Mouse (Mus musculus) c-Kit-positive CD71-negative TER-119-negative erythroid progenitor cells, embryonic 14.5 days (primary cell): ENCODE measurements at regions not wholly inside any gene's neighbourhood (a gene's known extent, or its start where the extent isn't known, plus 50 kb on each side); places are given as distances from the start of the nearest gene placed in this dataset.

Experiments used
- DNase-seq: peaks from one replicate; pipeline ENCODE4 v3.0.0-alpha.2; 2013; ENCODE audit warnings: low read depth

DNA sequence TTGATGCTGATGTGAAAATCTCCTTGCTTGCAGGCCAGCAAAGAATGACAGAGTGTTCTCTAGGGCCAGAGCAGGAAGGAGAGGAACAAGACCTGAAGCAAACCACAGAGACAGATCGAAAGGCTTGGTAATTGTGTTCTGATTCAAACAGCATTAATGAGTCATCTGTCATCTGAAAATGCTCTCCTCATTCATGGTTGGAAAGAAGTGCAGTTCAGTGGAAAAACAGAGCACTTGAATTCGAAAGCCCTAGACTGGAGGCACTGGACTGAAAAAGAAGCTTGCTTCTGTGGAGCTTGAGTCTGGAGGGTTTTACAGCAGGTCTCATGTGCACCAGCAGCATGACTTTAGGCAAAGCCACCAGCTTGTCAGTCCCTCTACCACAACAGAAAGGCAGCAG, 374.3 kb upstream of the B430305J03Rik start:
- no peak for DNase-seq

DNA sequence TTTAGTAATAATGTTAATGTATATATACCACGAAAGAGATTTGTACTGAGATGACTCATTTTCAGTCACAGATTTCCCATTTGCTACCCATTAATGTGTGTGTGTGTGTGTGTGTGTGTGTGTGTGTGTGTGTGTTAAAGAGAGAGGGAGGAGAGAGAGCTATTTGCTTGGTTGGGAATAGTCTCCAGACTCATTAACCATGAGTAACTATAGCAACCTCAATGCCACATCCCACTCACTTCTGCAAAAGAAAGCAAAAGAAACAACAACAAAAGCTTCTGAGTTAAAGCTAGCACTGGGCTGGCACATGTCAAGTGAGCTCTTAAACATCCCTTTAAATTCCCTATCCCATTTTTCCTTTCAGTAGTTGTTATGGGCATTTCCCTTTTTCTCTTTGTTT, 372.8 kb upstream of the B430305J03Rik start:
- no peak for DNase-seq

DNA sequence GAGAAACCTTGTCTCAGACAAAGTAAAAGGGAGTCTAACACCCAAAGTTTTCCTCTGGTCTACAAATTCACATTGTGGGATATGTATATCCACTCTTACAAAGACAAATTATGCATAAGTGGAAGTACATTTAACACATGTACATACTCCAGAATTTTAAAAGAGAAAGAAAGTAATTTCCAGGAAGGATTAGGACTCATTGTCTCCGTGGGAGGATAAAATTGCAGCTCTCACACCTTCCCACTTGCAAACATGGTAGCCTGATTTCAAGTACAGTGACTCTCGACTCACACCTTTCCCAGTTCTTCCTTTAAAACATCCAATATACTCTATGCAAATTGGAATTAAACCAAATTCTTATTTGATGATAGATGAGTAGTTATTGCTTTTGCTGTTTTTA, 351.0 kb upstream of the B430305J03Rik start:
- no peak for DNase-seq

DNA sequence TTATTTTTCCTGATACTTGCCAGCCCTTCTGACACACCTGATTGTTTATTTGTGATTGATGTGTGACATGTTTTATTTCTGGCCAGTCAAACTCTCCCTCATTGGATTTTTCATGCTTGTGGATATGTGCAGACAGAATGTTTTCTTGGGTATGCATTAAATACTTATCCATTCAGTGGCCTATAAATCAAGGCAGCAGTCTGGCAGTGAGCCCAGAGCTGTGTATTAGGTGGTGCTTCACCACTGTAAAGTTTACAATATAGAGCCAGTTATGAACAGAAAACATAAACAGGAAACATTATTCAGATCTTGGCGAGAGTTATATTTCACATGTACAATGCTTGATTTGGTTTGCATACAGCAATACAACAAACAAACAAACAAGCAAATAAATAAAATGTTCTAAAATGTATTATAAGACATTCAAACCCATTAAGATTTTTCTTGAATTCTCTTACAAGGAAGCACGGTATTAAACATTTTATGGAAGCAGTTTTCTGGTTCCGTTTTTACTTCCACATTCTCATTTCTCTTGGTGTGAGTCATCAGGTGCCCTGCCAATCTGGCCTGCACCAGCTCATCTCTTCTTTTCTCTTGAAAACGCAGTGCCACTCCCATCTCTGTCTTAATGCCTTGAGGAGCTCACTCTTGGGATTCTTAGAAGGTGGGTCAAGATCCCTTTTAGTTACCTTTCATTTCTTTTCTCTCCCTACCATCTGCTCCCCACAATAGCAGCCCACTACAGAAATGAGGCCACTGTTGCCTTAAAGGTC, 322.4 kb upstream of the B430305J03Rik start:
- DNase-seq = no peak

DNA sequence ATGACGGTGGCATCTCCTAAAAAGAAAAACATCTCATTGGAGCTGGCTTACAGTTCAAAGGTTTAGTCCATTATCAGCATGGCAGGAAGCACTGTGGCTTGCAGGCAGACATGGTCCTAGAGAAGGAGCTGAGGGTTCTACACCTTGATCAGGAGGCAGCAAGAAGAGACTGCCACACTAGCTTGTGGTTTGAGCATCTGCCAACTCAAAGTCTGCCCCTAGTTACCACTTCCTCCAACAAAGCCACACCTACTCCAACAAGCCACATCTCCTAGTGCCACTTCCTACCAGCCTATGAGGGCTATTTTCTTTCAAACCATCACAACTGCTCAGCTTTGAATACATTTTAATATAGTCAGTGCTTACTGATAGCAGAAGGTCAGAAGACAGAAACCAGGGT, 305.1 kb upstream of the B430305J03Rik start:
- DNase-seq = no peak

DNA sequence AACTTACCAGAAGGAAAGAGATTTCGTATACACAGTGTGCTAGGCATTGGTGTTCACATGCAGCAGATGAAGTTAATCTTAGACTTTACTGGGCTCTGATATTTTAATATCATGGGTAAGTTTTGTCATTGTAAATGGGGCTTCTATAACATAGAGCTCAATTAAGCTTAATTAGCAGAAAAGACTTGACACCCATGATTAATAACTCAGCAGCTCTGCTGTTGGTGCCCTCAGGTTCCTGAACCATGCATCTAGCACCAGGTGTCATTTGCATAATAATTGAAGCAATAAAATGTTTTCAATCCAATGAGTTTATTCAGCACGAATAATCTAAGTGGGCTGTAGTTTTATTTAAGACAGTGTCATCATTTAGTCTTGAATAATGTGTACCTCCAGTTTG, 290.4 kb upstream of the B430305J03Rik start:
- DNase-seq = no peak

DNA sequence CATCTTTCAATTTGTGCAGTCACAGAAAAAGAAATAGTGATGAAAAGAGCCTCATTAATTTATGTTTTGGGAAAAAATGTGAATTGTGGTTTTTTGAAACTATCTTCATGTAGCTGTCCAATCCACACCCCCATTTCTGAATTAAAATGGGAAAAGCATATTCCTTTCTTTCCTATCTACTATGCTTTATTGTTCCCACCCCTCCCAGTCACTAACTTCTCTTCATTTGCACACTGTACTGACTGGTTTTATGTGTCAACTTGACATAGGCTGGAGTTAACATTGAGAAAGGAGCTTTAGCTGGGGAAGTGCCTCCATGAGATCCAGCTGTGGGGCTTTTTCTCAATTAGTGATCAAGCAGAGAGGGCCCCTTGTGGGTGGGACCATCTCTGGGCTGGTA, 262.8 kb upstream of the B430305J03Rik start:
- no peak for DNase-seq

DNA sequence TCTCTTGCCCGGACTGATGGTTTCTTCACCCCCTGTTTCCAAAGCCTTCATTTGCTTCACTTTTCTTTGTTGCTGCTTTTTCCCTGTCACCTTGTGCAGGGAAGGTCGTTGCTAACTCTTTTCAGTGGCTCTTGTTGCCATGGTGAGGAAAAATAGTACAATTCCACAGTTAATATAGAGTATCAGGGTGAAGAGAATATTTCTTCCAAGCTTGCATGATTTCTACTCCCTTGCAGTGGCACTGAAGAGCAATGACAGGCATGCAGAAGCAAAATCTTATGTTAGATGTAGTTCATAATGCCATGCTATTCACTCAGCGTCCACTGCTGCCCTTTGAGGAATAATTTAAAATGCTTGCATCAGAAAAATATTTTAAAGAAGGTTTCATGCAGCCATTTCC, 262.3 kb upstream of the B430305J03Rik start:
- no peak for DNase-seq

DNA sequence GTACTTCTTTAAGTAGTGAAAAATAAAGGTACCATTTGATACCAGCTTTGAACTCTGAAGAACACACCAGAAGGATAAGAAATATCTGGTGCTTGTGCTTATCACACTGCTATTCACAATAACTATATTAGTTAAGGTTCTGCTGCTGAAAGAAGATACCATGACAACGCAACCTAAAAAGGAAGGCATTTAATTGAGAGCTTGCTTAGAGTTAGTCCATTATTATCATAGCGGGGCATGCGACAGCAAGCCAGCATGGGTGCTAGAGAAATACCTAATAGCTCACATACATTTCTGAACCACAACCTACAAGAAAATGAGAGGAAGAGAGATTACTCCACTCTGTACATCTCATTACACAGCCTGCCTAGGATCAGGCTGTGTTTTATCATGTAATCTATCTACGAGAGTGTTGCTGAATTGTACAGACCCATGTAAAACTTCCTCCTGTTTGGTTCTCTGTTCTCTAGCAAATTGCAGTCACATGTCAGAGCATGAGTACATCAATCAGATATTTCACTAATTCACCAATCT, 258.3 kb upstream of the B430305J03Rik start:
- DNase-seq = no peak

DNA sequence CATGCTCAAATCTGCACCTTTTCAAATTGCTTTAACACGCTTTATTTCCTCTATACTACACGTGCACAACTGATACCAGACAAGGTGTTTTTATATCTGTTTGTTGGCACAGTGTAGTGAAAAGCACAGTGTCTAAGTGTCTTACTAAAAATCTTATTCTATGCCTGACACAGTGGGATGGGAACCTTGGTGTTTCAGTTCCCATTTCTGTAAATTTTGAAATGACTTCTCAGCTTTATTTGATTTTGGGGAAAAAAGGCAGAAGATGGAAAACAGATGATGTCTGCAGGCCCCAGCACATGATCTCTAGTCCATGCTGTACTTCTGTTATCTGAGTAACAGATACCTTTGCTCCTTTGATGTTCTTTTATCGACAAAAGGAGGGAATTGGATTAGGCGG, 239.7 kb upstream of the B430305J03Rik start:
- no peak for DNase-seq

DNA sequence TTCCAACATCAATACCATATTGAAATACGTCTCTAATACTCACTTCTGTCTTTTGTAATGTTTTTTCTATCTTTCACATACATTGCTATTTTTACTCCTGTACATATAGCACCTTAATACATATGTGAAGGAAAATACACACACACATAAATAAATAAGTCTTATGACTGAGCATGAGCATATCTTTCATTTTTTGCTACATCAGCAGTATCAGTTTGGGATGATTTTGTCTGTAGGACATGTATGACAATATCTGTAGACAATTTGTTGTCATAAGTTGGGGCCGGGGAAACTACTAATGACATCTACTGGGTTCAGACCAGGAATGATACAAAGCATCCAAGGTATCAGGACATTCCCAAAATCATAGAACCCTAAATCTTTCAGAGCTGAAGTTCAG, 237.1 kb upstream of the B430305J03Rik start:
- DNase-seq = no peak

DNA sequence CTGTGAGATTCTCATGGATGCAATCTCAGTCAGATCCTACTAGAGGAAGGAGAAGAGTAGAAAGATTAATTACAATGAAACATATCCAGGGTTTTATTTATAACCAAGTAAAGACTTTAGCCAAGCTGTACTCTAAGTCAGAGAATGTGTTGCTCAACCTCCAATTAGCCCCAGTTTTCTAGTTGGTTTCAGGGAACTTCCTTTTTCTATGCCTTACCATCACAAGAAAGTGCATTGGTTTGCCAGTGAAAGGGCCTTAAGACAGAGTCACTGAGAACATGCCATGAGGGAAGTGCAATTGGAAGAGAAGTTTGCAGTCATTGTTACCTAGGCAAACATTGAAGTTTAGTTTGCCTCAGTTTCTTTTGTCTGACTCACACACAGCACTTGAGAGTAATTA, 229.8 kb upstream of the B430305J03Rik start:
- no peak for DNase-seq

DNA sequence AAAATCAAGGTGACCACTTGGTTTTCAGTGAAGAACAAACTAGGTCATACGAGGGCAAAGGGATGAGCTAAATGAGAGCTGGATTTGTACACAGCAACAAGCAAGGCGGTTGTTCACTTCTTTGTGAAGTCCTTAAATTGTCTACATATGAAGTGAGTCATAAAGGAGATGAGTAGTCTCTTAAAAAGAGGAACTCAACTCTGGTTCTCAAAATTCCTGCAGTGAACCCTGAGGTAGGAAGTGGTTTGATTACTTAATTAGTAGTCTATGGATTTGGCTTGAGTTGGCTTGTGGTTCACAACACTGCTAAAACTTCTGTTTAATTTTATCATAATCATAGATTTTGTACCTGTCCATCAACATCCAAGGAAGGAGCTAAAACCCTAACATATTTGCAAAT, 226.6 kb upstream of the B430305J03Rik start:
- no peak for DNase-seq

DNA sequence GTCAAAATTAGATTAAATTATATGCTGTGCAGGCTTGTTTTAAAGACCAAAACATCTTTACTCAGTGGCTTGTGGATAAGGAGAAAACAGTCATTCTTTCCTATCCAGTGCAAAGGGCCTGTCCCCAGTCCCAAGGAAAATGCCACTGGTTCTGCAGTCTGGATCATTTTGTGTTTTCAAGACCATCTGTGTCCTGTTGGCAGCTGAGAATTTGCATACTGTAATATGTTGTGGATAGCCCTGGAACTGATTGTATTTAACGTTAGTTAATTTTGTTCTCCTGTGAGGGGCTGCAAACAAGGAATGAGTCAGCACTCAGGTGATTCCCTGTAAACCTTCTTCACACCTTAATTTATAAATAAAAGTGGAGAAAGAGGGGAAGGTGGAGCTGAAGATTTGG, 217.9 kb upstream of the B430305J03Rik start:
- no peak for DNase-seq

DNA sequence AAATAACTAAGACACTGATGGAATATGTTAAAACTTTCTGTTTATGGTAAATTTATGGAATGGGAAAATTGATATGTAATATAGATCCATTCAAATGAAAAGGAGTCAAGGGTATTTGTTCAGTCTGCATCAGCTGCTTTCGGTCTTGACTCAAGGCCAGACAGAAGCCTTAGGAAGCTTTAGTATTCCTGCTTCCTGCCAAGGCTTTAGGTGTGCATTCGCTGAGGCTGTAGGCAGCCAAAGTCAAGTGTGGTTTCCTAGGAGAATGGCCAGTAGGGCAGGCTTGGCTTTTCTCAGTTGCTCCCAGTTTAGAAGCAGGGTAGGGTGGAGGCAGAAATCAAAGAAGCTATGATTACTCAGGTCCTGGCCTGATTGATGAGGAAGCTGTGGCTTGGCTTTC, 217.2 kb upstream of the B430305J03Rik start:
- no peak for DNase-seq

DNA sequence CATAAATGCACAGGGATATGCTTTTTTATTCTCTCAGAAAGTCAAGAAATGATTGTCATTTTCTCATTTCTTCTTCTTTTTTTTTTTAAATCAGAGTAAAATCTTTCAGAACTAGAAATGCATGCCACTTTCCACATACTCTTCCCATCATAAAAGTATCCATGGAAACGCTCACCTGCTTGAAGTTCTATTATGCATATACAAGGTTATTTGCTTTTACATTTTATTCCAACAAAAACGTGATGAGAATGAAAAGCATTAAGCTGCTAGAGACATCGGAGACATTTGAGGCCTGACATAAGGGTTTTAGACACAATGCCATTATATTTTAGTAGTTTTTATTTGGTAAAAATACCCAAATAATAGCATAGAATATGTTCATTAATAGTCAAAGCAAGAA, 214.5 kb upstream of the B430305J03Rik start:
- DNase-seq = no peak

DNA sequence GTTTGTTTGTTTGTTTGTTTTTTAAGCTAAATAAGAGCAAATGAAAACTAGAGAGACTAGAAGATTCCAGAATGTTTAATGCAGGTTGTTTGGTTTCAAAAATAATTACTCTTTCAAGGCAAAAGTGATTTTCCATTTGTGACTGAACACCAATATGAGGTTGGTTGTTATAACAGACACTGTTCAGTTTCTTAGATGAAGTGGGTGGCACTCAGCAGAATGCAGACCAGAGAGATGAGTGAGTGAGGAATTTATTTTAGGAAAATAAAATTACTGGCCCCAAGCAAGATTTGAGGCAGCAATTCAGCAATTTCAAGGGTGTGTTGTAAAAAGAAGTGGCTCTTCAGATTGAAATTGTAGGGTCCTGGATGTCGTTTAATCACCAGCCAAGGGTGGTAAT, 171.4 kb upstream of the B430305J03Rik start:
- no peak for DNase-seq

DNA sequence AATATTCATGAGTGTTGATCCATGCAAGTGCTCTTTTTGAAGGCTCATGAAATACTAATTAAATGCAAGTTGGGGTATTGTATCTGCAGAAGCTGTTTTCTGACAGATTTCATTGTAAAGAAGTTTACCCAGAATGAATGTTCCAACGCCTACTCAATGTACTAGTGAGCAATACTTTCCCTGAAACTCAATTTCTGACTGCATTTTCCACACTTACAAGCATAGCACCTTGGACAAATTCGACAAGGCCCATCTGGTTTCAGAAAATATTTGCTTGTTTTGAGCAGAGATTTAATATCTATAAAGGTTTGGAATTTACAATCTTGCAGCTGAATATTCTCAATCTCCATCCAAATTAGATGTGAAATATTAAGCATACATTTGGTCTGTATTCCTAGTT, 170.0 kb upstream of the B430305J03Rik start:
- no peak for DNase-seq

DNA sequence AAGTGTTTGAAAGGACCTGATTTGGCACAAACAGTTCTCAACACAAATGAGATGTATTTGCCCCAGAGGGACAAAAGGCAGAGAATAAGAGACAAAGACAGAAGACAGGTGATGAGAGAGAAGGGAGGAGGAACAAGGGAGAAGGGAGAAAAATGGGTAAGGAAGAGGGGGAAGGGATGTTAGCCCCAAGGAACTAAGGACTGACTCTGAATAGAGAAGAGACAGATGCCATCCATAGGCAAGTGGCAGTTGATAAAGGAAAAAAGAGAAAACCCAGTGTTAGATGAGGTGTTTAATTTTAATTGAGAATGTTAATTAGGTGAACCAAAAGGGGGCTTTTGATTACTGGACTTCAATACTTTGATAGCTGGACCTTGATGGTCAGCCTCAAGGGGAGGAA, 137.4 kb upstream of the B430305J03Rik start:
- DNase-seq = no peak

DNA sequence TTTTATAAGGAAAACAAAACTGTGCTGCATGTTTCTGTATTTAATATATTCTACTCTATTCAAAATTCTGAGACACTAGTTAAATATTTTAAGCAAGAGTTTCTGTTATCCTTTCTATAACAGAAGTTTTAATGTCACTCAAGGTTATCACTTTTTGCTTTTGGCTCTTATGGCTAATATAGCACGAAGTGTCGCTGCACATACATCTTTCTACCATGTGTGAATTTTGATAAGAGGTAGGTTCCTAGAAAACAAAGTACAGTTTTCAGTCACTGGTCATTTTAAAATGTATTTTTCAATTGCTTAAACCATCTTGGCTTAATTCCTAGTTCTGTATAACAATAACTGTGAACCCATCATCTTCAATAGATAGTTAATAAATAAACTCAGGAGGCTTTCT, 129.1 kb upstream of the B430305J03Rik start:
- DNase-seq = no peak

DNA sequence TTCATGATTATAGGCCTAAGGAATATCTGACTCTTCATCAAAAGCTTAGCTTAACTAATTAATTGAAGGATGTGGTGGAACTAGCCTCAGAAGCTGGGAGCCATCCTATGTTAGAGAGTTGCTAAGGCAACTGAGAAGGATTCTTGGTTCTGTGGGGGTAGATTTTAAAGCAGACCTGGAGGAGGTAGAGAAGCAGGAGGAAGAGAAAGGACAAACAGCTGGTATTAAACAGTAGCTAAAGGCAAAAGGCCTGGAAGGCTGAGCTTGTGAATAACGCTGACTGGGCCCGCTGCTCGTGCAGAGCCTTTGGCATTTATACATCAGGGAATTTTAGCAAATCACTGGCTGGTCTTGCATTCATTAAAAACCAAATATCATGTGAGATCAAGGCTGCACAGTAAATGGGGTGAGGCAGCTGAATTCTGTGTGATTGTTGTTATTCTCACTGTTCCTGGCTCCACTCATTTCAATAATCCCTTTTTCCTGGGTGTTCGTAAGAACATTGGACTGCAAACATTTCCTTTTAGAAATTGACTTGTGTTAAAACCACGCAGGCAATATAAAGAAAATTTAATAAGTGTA, 121.1 kb upstream of the B430305J03Rik start:
- DNase-seq = no peak

DNA sequence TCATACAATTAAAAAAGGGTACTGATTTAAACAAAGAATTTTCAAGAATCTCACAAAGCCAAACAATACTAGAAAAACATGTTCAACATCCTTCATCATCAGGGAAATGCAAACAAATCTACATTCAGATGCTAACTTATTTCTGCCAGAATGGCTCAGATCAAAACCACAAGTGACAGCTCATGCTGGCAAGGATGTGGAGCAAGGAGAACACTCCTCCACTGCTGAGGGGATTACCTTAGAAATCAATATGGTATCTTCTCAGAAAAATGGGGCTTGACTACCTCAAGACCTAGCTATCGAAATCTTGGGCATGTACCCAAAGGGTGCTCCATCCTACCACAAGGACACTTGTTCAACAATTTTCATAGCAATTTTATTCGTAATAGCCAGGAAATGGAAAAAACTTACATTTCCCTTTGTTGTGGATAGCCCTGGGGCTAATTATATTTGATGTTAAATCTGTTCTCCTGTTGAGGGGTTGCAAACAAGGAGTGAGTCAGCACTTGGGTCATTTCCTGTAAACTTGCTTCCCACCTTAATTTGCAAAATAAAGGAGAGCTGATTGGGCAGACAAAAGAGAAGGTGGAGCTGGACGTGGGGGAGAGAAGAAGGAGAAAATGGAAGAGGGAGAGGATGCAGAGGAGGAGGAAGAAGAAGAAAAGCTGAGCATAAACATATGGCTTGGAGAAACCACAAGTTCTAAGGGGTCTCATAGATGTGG, 113.3 kb upstream of the B430305J03Rik start:
- DNase-seq = no peak

DNA sequence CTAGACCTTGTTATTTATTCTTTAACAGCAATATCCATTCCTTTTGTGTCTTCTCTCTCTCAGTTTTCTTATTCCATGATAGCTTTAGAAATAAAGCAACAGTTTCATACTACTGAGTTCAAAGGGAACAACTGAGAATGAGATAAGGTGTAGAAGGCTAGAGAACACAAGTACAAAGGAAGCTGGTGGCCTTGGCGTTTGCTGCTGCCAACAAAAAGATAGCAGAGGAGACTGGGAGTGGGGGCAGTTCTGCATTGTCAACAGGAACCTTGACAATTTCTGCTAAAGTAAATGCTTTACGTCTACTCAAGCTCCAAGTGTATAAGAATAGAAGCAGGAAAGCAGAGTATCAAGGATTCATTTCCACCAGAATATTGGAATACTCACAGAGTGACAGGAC, 109.3 kb upstream of the B430305J03Rik start:
- DNase-seq = no peak
